Mouse (Mus musculus) layer of hippocampus, postnatal 36 days (tissue): ENCODE measurements at regions not wholly inside any gene's neighbourhood (a gene's known extent, or its start where the extent isn't known, plus 50 kb on each side); places are given as distances from the start of the nearest gene placed in this dataset.
A peak's percentile ranks its signal among the peaks of the same experiment; 100 is the strongest.

ENCODE experiments used
- DNase-seq, 2 experiments: peaks; one replicate each; pipeline ENCODE4 v3.0.0; 2022

- no peak for DNase-seq
Observed at GRCm38 (mm10) chr15:86738356-86738755, 524.1 kb downstream of the Tbc1d22a start.

GRCm38 (mm10) chr15:86738776-86739175 is 524.5 kb downstream of the Tbc1d22a start:
- no peak for DNase-seq

- peak; percentile 48 to 67 for DNase-seq
Observed at GRCm38 (mm10) chr15:86751436-86752136, 537.3 kb downstream of the Tbc1d22a start.

- peak in 1 of 2 experiments; percentile 31 for DNase-seq
Observed at GRCm38 (mm10) chr15:86763581-86764375, 549.5 kb downstream of the Tbc1d22a start.

- DNase-seq, result no peak
Observed at GRCm38 (mm10) chr15:86767623-86768022, 553.4 kb downstream of the Tbc1d22a start.

- no peak for DNase-seq
Observed at GRCm38 (mm10) chr15:86773041-86773440, 558.8 kb downstream of the Tbc1d22a start.

GRCm38 (mm10) chr15:86777998-86778397 is 563.7 kb downstream of the Tbc1d22a start:
- DNase-seq, result no peak

- DNase-seq, result no peak
Observed at GRCm38 (mm10) chr15:86781160-86781559, 566.9 kb downstream of the Tbc1d22a start.

- no peak for DNase-seq
Observed at GRCm38 (mm10) chr15:86794716-86795115, 580.5 kb downstream of the Tbc1d22a start.

GRCm38 (mm10) chr15:86798474-86799178 is 584.4 kb downstream of the Tbc1d22a start:
- DNase-seq, result peak; percentile 35 to 37

- no peak for DNase-seq
Observed at GRCm38 (mm10) chr15:86807296-86808080, 593.2 kb downstream of the Tbc1d22a start.

GRCm38 (mm10) chr15:86811821-86812220 is 597.6 kb downstream of the Tbc1d22a start:
- no peak for DNase-seq

GRCm38 (mm10) chr15:86814808-86815421 is 600.7 kb downstream of the Tbc1d22a start:
- peak; percentile 37 to 38 for DNase-seq

- DNase-seq, result peak in 1 of 2 experiments; percentile 15
Observed at GRCm38 (mm10) chr15:86835996-86836395, 621.7 kb downstream of the Tbc1d22a start.

- DNase-seq, result peak in 1 of 2 experiments; percentile 11
Observed at GRCm38 (mm10) chr15:86852161-86852870, 638.1 kb downstream of the Tbc1d22a start.

- DNase-seq, result no peak
Observed at GRCm38 (mm10) chr15:86858356-86858906, 644.2 kb downstream of the Tbc1d22a start.

GRCm38 (mm10) chr15:86875721-86876309 is 661.6 kb downstream of the Tbc1d22a start:
- no peak for DNase-seq

GRCm38 (mm10) chr15:86896974-86897373 is 647.1 kb upstream of the Fam19a5 start:
- no peak for DNase-seq

GRCm38 (mm10) chr15:86899961-86900360 is 644.1 kb upstream of the Fam19a5 start:
- DNase-seq, result no peak

GRCm38 (mm10) chr15:86903006-86903405 is 641.1 kb upstream of the Fam19a5 start:
- no peak for DNase-seq
